ENCODE assay signal across 11 mouse cellular contexts in genomic region chr3:153720296-153720695, GRCm38 (mm10). TPM values are rescaled to one million over a fixed set of nuclear protein-coding genes. Genes with fewer than 3 reads are reported as not detected.
DNase-seq lines count a peak whose midpoint lies in the region; ATAC-seq and TF ChIP-seq lines count a peak whose summit lies in the region.
"Had no signal": no experiment of that assay in that cellular context is flagged by ENCODE, and none has a peak within 500 bp of the region (broad histone marks: within the 10 kb centered on the region; RNA-seq: fewer than 3 reads in every experiment).

No protein-coding gene starts in this region.

- no peaks in the 10 kb centered on the region for H3K9me3 ChIP-seq in forebrain, embryonic 10.5 days
- no peaks in the 10 kb centered on the region for H3K9me3 ChIP-seq in forebrain, embryonic 16.5 days (ENCODE audit: control insufficient read depth, low read length)
- no peaks in the 10 kb centered on the region for H3K9me3 ChIP-seq in intestine, embryonic 14.5 days (ENCODE audit: control insufficient read depth, low read length)
- H3K9me3 ChIP-seq in intestine, postnatal 0 days (ENCODE audit: control insufficient read depth): no peaks in the 10 kb centered on the region
- no peaks in the 10 kb centered on the region for H3K9me3 ChIP-seq in embryonic facial prominence, embryonic 11.5 days (replicated peaks; ENCODE audit: control insufficient read depth, low read length)
- H3K9me3 ChIP-seq in liver, embryonic 12.5 days (replicated peaks): no peaks in the 10 kb centered on the region
- H3K9me3 ChIP-seq: hindbrain, embryonic 15.5 days had no signal

- peak overlapping the region; percentile 68 for H3K27ac ChIP-seq in forebrain, embryonic 10.5 days
- H3K27ac ChIP-seq in forebrain, embryonic 16.5 days (ENCODE audit: low read length): no peak overlapping the region
- H3K27ac ChIP-seq in intestine, embryonic 14.5 days (ENCODE audit: low read depth): peak overlapping the region; percentile 82
- H3K27ac ChIP-seq in intestine, postnatal 0 days (ENCODE audit: low read depth, low read length): no peak overlapping the region
- peak overlapping the region; percentile 36; the same call in 1 of the 2 replicates for H3K27ac ChIP-seq in embryonic facial prominence, embryonic 11.5 days (replicated peaks; ENCODE audit: low read depth, low read length)
- H3K27ac ChIP-seq in liver, embryonic 12.5 days: peak overlapping the region; percentile 79
- H3K27ac ChIP-seq: hindbrain, embryonic 15.5 days had no signal

- no peak for ATAC-seq in forebrain, embryonic 16.5 days
- ATAC-seq in intestine, embryonic 14.5 days (replicated peaks; ENCODE audit: low FRiP score, low TSS enrichment, low read depth): no peak
- ATAC-seq in intestine, postnatal 0 days: no peak
- no peak for ATAC-seq in embryonic facial prominence, embryonic 11.5 days (replicated peaks; ENCODE audit: insufficient number of reproducible peaks, low FRiP score, low TSS enrichment, low read depth)
- no peak for ATAC-seq in liver, embryonic 12.5 days

- peaks cover 76% of the 10 kb centered on the region for H3K4me1 ChIP-seq in forebrain, embryonic 10.5 days
- peaks cover 16% of the 10 kb centered on the region for H3K4me1 ChIP-seq in forebrain, embryonic 16.5 days (replicated peaks; ENCODE audit: control insufficient read depth, insufficient read depth, low read length)
- H3K4me1 ChIP-seq in intestine, embryonic 14.5 days (replicated peaks; ENCODE audit: control insufficient read depth, insufficient read depth, low read length): peaks cover 51% of the 10 kb centered on the region
- no peaks in the 10 kb centered on the region for H3K4me1 ChIP-seq in intestine, postnatal 0 days (replicated peaks; ENCODE audit: control insufficient read depth, insufficient read depth, low read length)
- peaks cover 4% of the 10 kb centered on the region for H3K4me1 ChIP-seq in embryonic facial prominence, embryonic 11.5 days (ENCODE audit: control insufficient read depth, insufficient read depth, low read length)
- H3K4me1 ChIP-seq in liver, embryonic 12.5 days: peaks cover 90% of the 10 kb centered on the region

- H3K4me3 ChIP-seq in forebrain, embryonic 10.5 days: no peak overlapping the region
- H3K4me3 ChIP-seq in forebrain, embryonic 16.5 days (replicated peaks; ENCODE audit: low read length): no peak overlapping the region
- no peak overlapping the region for H3K4me3 ChIP-seq in intestine, embryonic 14.5 days (ENCODE audit: low read depth, low read length)
- H3K4me3 ChIP-seq in intestine, postnatal 0 days (ENCODE audit: low read depth, low read length): no peak overlapping the region
- no peak overlapping the region for H3K4me3 ChIP-seq in embryonic facial prominence, embryonic 11.5 days (ENCODE audit: low read depth, low read length)
- 0 out of 2 replicates have a peak overlapping the region, but pooled peaks have one; percentile 13 for H3K4me3 ChIP-seq in liver, embryonic 12.5 days
- H3K4me3 ChIP-seq: hindbrain, embryonic 15.5 days; myocyte had no signal

- TF ChIP-seq CTCF in intestine, postnatal 0 days (IDR thresholded peaks at IDR 0.05; ENCODE audit: low read depth): no peak

- 54% methylated on average over 3 of the region's 3 CpGs for WGBS in forebrain, embryonic 10.5 days
- WGBS in forebrain, embryonic 16.5 days: 63% methylated on average over 3 of the region's 3 CpGs
- WGBS in intestine, embryonic 14.5 days: 46% methylated on average over 3 of the region's 3 CpGs
- WGBS in intestine, postnatal 0 days: 48% methylated on average over 3 of the region's 3 CpGs
- WGBS in embryonic facial prominence, embryonic 11.5 days: 38% methylated on average over 3 of the region's 3 CpGs
- 20% methylated on average over 3 of the region's 3 CpGs for WGBS in liver, embryonic 12.5 days (ENCODE audit: insufficient replicate concordance)

- DNase-seq in forebrain, embryonic 10.5 days (ENCODE audit: extremely low spot score, low spot score): no peak
- DNase-seq in intestine, embryonic 14.5 days (ENCODE audit: low spot score): no peak
- DNase-seq in embryonic facial prominence, embryonic 11.5 days (ENCODE audit: low spot score): no peak
- DNase-seq in cerebellum, adult 8-10 months: no peak
- DNase-seq in adrenal gland, adult 8-10 months: no peak
- DNase-seq: cerebellum, adult 2 months had no signal

- H3K4me2 ChIP-seq in forebrain, embryonic 16.5 days (ENCODE audit: low read length): no peak overlapping the region
- H3K4me2 ChIP-seq in intestine, embryonic 14.5 days (ENCODE audit: low read length): peak overlapping the region; percentile 20; the same call in 1 of the 2 replicates
- no peak overlapping the region for H3K4me2 ChIP-seq in intestine, postnatal 0 days (replicated peaks; ENCODE audit: low read depth)
- no peak overlapping the region for H3K4me2 ChIP-seq in embryonic facial prominence, embryonic 11.5 days (ENCODE audit: low read depth, low read length)
- peak overlapping the region; percentile 84 for H3K4me2 ChIP-seq in liver, embryonic 12.5 days
- H3K4me2 ChIP-seq: hindbrain, embryonic 15.5 days had no signal

- H3K9ac ChIP-seq in forebrain, embryonic 16.5 days (replicated peaks; ENCODE audit: low read depth, low read length): no peak overlapping the region
- H3K9ac ChIP-seq in intestine, embryonic 14.5 days (ENCODE audit: low read length): no peak overlapping the region
- H3K9ac ChIP-seq in intestine, postnatal 0 days (ENCODE audit: low read depth, low read length): no peak overlapping the region
- peak overlapping the region; percentile 29; the same call in 1 of the 2 replicates for H3K9ac ChIP-seq in embryonic facial prominence, embryonic 11.5 days (replicated peaks; ENCODE audit: low read length)
- H3K9ac ChIP-seq in liver, embryonic 12.5 days: peak overlapping the region; percentile 51
- H3K9ac ChIP-seq: hindbrain, embryonic 15.5 days had no signal

- H3K36me3 ChIP-seq in forebrain, embryonic 10.5 days (replicated peaks): peaks cover 5% of the 10 kb centered on the region; the same call in 1 of the 2 replicates
- H3K36me3 ChIP-seq in forebrain, embryonic 16.5 days (ENCODE audit: control insufficient read depth, insufficient read depth): no peaks in the 10 kb centered on the region
- H3K36me3 ChIP-seq in intestine, embryonic 14.5 days (ENCODE audit: control insufficient read depth, insufficient read depth, low read length): no peaks in the 10 kb centered on the region
- H3K36me3 ChIP-seq in intestine, postnatal 0 days (ENCODE audit: control insufficient read depth, insufficient read depth): no peaks in the 10 kb centered on the region
- H3K36me3 ChIP-seq in embryonic facial prominence, embryonic 11.5 days (replicated peaks; ENCODE audit: control insufficient read depth, insufficient read depth, low read depth, low read length): no peaks in the 10 kb centered on the region
- H3K36me3 ChIP-seq in liver, embryonic 12.5 days: peaks cover 2% of the 10 kb centered on the region; the same call in 1 of the 2 replicates
- H3K36me3 ChIP-seq: hindbrain, embryonic 15.5 days had no signal

- H3K27me3 ChIP-seq in forebrain, embryonic 10.5 days (ENCODE audit: poor library complexity, severe bottlenecking): no peaks in the 10 kb centered on the region
- H3K27me3 ChIP-seq in forebrain, embryonic 16.5 days (replicated peaks; ENCODE audit: control insufficient read depth, insufficient read depth, low read length): no peaks in the 10 kb centered on the region
- no peaks in the 10 kb centered on the region for H3K27me3 ChIP-seq in intestine, embryonic 14.5 days (replicated peaks; ENCODE audit: control insufficient read depth, insufficient read depth, low read length)
- H3K27me3 ChIP-seq in intestine, postnatal 0 days (replicated peaks; ENCODE audit: control insufficient read depth, insufficient read depth, low read length): peaks cover 6% of the 10 kb centered on the region
- no peaks in the 10 kb centered on the region for H3K27me3 ChIP-seq in embryonic facial prominence, embryonic 11.5 days (ENCODE audit: control insufficient read depth, insufficient read depth, low read length)
- no peaks in the 10 kb centered on the region for H3K27me3 ChIP-seq in liver, embryonic 12.5 days (replicated peaks)
- H3K27me3 ChIP-seq: hindbrain, embryonic 15.5 days had no signal

RNA-seq across cellular contexts. Expression of gene St6galnac3, which starts 4.7 kb away (rescaled TPM):
- 40.0 and 40.5 TPM in 2 replicates for polyA plus RNA-seq in forebrain, embryonic 10.5 days (2016; fragmentation: Nextera tagmentation; extraction: Ambion mirVana)
- 23.5 and 23.7 TPM in 2 replicates for polyA plus RNA-seq in forebrain, embryonic 16.5 days (2015; fragmentation: Nextera tagmentation; extraction: Ambion mirVana)
- polyA plus RNA-seq in intestine, embryonic 14.5 days (2014; fragmentation: Nextera tagmentation; extraction: Ambion mirVana): 45.5 and 59.1 TPM in 2 replicates
- polyA plus RNA-seq in intestine, postnatal 0 days (2015; fragmentation: Nextera tagmentation; extraction: Ambion mirVana): 7.9 and 8.5 TPM in 2 replicates
- 55.0 and 61.9 TPM in 2 replicates for polyA plus RNA-seq in embryonic facial prominence, embryonic 11.5 days (2014; fragmentation: Nextera tagmentation; extraction: Ambion mirVana)
- polyA plus RNA-seq in liver, embryonic 12.5 days (2016; fragmentation: Nextera tagmentation; extraction: Ambion mirVana): 12.9 and 13.6 TPM in 2 replicates
- total RNA-seq in adrenal gland, adult 8-10 months (2022): 10 to 100 TPM in 3 of 4 experiments, 1 to 10 TPM in 1; 7.7 to 25.4 (median 16.9) TPM
- polyA plus RNA-seq: myocyte had no signal

Comparison
In these comparisons a context has a peak if more than half of its experiments do, and no peak if none do; other contexts are left out.
1. H3K27ac ChIP-seq: peak in forebrain, embryonic 10.5 days (single experiment), intestine, embryonic 14.5 days (single experiment), embryonic facial prominence, embryonic 11.5 days (single experiment) and liver, embryonic 12.5 days (single experiment); none in forebrain, embryonic 16.5 days (single experiment) and intestine, postnatal 0 days (single experiment).
2. H3K4me2 ChIP-seq: peak in intestine, embryonic 14.5 days (single experiment) and liver, embryonic 12.5 days (single experiment); none in forebrain, embryonic 16.5 days (single experiment), intestine, postnatal 0 days (single experiment) and embryonic facial prominence, embryonic 11.5 days (single experiment).
3. H3K9ac ChIP-seq: peak in embryonic facial prominence, embryonic 11.5 days (single experiment) and liver, embryonic 12.5 days (single experiment); none in forebrain, embryonic 16.5 days (single experiment), intestine, embryonic 14.5 days (single experiment) and intestine, postnatal 0 days (single experiment).